Comparison of ENCODE assay signal across 17 mouse cellular contexts in genomic region chr1:165726986-165727385, GRCm38 (mm10). TPM values are rescaled to one million over a fixed set of nuclear protein-coding genes. Genes with fewer than 3 reads are reported as not detected.
DNase-seq lines count a peak whose midpoint lies in the region; ATAC-seq and TF ChIP-seq lines count a peak whose summit lies in the region.
"Had no signal": no experiment of that assay in that cellular context is flagged by ENCODE, and none has a peak within 500 bp of the region (broad histone marks: within the 10 kb centered on the region; RNA-seq: fewer than 3 reads in every experiment).

No protein-coding gene starts in this region.

- no peaks in the 10 kb centered on the region for H3K9me3 ChIP-seq in heart, embryonic 11.5 days (replicated peaks; ENCODE audit: control insufficient read depth, low read length)
- no peaks in the 10 kb centered on the region for H3K9me3 ChIP-seq in hindbrain, embryonic 16.5 days (ENCODE audit: control insufficient read depth, low read length)
- no peaks in the 10 kb centered on the region for H3K9me3 ChIP-seq in hindbrain, embryonic 14.5 days (ENCODE audit: control insufficient read depth, low read length)
- H3K9me3 ChIP-seq in midbrain, embryonic 13.5 days, result no peaks in the 10 kb centered on the region
- no peaks in the 10 kb centered on the region for H3K9me3 ChIP-seq in midbrain, postnatal 0 days (ENCODE audit: low read length)
- H3K9me3 ChIP-seq in intestine, embryonic 16.5 days (ENCODE audit: control insufficient read depth, low read length), result no peaks in the 10 kb centered on the region
- H3K9me3 ChIP-seq: forebrain, embryonic 13.5 days; heart, embryonic 13.5 days had no signal

- no peak for TF ChIP-seq POLR2A in heart, adult 2 months (IDR thresholded peaks at IDR 0.05; ENCODE audit: insufficient read depth, low read depth, low read length)

- TF ChIP-seq EP300 in heart, adult 2 months (IDR thresholded peaks at IDR 0.05; ENCODE audit: insufficient read depth, low read depth, low read length), result no peak

- WGBS in heart, embryonic 11.5 days (ENCODE audit: insufficient replicate concordance), result 21% methylated on average over 1 of the region's 1 CpGs
- 11% methylated on average over 1 of the region's 1 CpGs for WGBS in heart, adult 2 months
- WGBS in hindbrain, embryonic 16.5 days, result 33% methylated on average over 1 of the region's 1 CpGs
- 30% methylated on average over 1 of the region's 1 CpGs for WGBS in hindbrain, embryonic 14.5 days
- 30% methylated on average over 1 of the region's 1 CpGs for WGBS in midbrain, embryonic 13.5 days
- WGBS in midbrain, postnatal 0 days, result 41% methylated on average over 1 of the region's 1 CpGs
- WGBS in intestine, embryonic 16.5 days, result 43% methylated on average over 1 of the region's 1 CpGs

- H3K27ac ChIP-seq in heart, embryonic 11.5 days (ENCODE audit: low read depth, low read length), result peak overlapping the region; percentile 29; the same call in 1 of the 2 replicates
- H3K27ac ChIP-seq in heart, adult 2 months, result no peak overlapping the region
- no peak overlapping the region for H3K27ac ChIP-seq in hindbrain, embryonic 16.5 days (ENCODE audit: low read depth, low read length)
- H3K27ac ChIP-seq in hindbrain, embryonic 14.5 days, result no peak overlapping the region
- H3K27ac ChIP-seq in midbrain, embryonic 13.5 days, result no peak overlapping the region
- H3K27ac ChIP-seq in midbrain, postnatal 0 days (ENCODE audit: low read depth, low read length), result no peak overlapping the region
- H3K27ac ChIP-seq in intestine, embryonic 16.5 days (ENCODE audit: low read length), result no peak overlapping the region
- H3K27ac ChIP-seq: forebrain, embryonic 13.5 days; heart, embryonic 13.5 days had no signal

- H3K4me1 ChIP-seq in heart, embryonic 11.5 days (ENCODE audit: control insufficient read depth, insufficient read depth, low read length), result peaks cover 22% of the 10 kb centered on the region
- H3K4me1 ChIP-seq in heart, adult 2 months (ENCODE audit: control insufficient read depth, insufficient read depth, low read length), result peaks cover 3% of the 10 kb centered on the region; the same call in 1 of the 2 replicates
- no peaks in the 10 kb centered on the region for H3K4me1 ChIP-seq in hindbrain, embryonic 16.5 days (ENCODE audit: control insufficient read depth, insufficient read depth, low read depth, low read length)
- H3K4me1 ChIP-seq in hindbrain, embryonic 14.5 days (replicated peaks; ENCODE audit: control insufficient read depth, insufficient read depth, low read length), result no peaks in the 10 kb centered on the region
- peaks cover 3% of the 10 kb centered on the region; the same call in 1 of the 2 replicates for H3K4me1 ChIP-seq in midbrain, embryonic 13.5 days (replicated peaks)
- H3K4me1 ChIP-seq in midbrain, postnatal 0 days (ENCODE audit: insufficient read depth, low read length), result no peaks in the 10 kb centered on the region
- peaks cover 12% of the 10 kb centered on the region for H3K4me1 ChIP-seq in intestine, embryonic 16.5 days (ENCODE audit: control insufficient read depth, insufficient read depth, low read length)
- H3K4me1 ChIP-seq: forebrain, embryonic 13.5 days had no signal

- no peaks in the 10 kb centered on the region for H3K79me2 ChIP-seq in heart, adult 2 months (replicated peaks; ENCODE audit: control insufficient read depth, insufficient read depth, low read length)

- DNase-seq in heart, adult 2 months, result no peak
- DNase-seq in hindbrain, embryonic 14.5 days (ENCODE audit: low spot score), result no peak
- no peak for DNase-seq in midbrain, postnatal 0 days (ENCODE audit: low spot score)
- DNase-seq: adrenal gland, adult 2 months; adrenal gland, postnatal 25 days; cerebellum, adult 18-20 months; cerebellum, adult 9-11 months; cerebellum, postnatal 36 days; heart, postnatal 4 days; kidney, adult 11 months had no signal

- intact Hi-C loops in heart, adult 2 months (cut with DNase I), result no loop called here

- H3K36me3 ChIP-seq in heart, embryonic 11.5 days (ENCODE audit: control insufficient read depth, insufficient read depth, low read length), result no peaks in the 10 kb centered on the region
- no peaks in the 10 kb centered on the region for H3K36me3 ChIP-seq in heart, adult 2 months (ENCODE audit: control insufficient read depth, insufficient read depth, low read length)
- H3K36me3 ChIP-seq in hindbrain, embryonic 16.5 days (ENCODE audit: control insufficient read depth, insufficient read depth, low read length), result no peaks in the 10 kb centered on the region
- H3K36me3 ChIP-seq in hindbrain, embryonic 14.5 days (replicated peaks; ENCODE audit: control insufficient read depth, insufficient read depth), result no peaks in the 10 kb centered on the region
- H3K36me3 ChIP-seq in midbrain, embryonic 13.5 days, result no peaks in the 10 kb centered on the region
- H3K36me3 ChIP-seq in midbrain, postnatal 0 days (ENCODE audit: insufficient read depth, low read length), result no peaks in the 10 kb centered on the region
- H3K36me3 ChIP-seq in intestine, embryonic 16.5 days (ENCODE audit: control insufficient read depth, insufficient read depth, low read length), result no peaks in the 10 kb centered on the region
- H3K36me3 ChIP-seq: heart, embryonic 13.5 days had no signal

- no peak overlapping the region for H3K9ac ChIP-seq in heart, embryonic 11.5 days (ENCODE audit: low read depth, low read length)
- H3K9ac ChIP-seq in heart, adult 2 months (ENCODE audit: low read depth, low read length), result no peak overlapping the region
- H3K9ac ChIP-seq in hindbrain, embryonic 16.5 days (ENCODE audit: low read depth, low read length), result no peak overlapping the region
- H3K9ac ChIP-seq in hindbrain, embryonic 14.5 days, result no peak overlapping the region
- H3K9ac ChIP-seq in midbrain, embryonic 13.5 days (replicated peaks), result no peak overlapping the region
- no peak overlapping the region for H3K9ac ChIP-seq in midbrain, postnatal 0 days (replicated peaks; ENCODE audit: low read length, poor library complexity, severe bottlenecking)
- H3K9ac ChIP-seq in intestine, embryonic 16.5 days (ENCODE audit: low read depth, low read length), result no peak overlapping the region
- H3K9ac ChIP-seq: forebrain, embryonic 13.5 days; heart, embryonic 13.5 days had no signal

- no peaks in the 10 kb centered on the region for H3K27me3 ChIP-seq in heart, embryonic 11.5 days (ENCODE audit: control insufficient read depth, insufficient read depth, low read length)
- no peaks in the 10 kb centered on the region for H3K27me3 ChIP-seq in heart, adult 2 months (ENCODE audit: control insufficient read depth, insufficient read depth, low read length)
- no peaks in the 10 kb centered on the region for H3K27me3 ChIP-seq in hindbrain, embryonic 16.5 days (replicated peaks; ENCODE audit: control insufficient read depth, insufficient read depth, low read length)
- H3K27me3 ChIP-seq in hindbrain, embryonic 14.5 days (ENCODE audit: control insufficient read depth, insufficient read depth, low read length), result no peaks in the 10 kb centered on the region
- H3K27me3 ChIP-seq in midbrain, embryonic 13.5 days, result no peaks in the 10 kb centered on the region
- no peaks in the 10 kb centered on the region for H3K27me3 ChIP-seq in midbrain, postnatal 0 days (ENCODE audit: insufficient read depth, low read length)
- H3K27me3 ChIP-seq in intestine, embryonic 16.5 days (replicated peaks; ENCODE audit: control insufficient read depth, insufficient read depth, low read length), result no peaks in the 10 kb centered on the region
- H3K27me3 ChIP-seq: forebrain, embryonic 13.5 days; heart, embryonic 13.5 days had no signal

- no peak overlapping the region for H3K4me3 ChIP-seq in heart, embryonic 11.5 days (ENCODE audit: low read depth, low read length)
- no peak overlapping the region for H3K4me3 ChIP-seq in heart, adult 2 months
- no peak overlapping the region for H3K4me3 ChIP-seq in hindbrain, embryonic 16.5 days (ENCODE audit: low read length)
- H3K4me3 ChIP-seq in hindbrain, embryonic 14.5 days (replicated peaks; ENCODE audit: low read length), result no peak overlapping the region
- no peak overlapping the region for H3K4me3 ChIP-seq in midbrain, embryonic 13.5 days (replicated peaks)
- no peak overlapping the region for H3K4me3 ChIP-seq in midbrain, postnatal 0 days (ENCODE audit: low read depth, low read length)
- no peak overlapping the region for H3K4me3 ChIP-seq in intestine, embryonic 16.5 days (ENCODE audit: low read length)
- H3K4me3 ChIP-seq: forebrain, embryonic 13.5 days; heart, embryonic 13.5 days had no signal

- ATAC-seq in heart, embryonic 11.5 days (replicated peaks; ENCODE audit: insufficient number of reproducible peaks, low FRiP score, low TSS enrichment), result no peak
- ATAC-seq in hindbrain, embryonic 16.5 days, result peak; percentile 48; the same call in 1 of the 2 replicates
- no peak for ATAC-seq in hindbrain, embryonic 14.5 days (ENCODE audit: low FRiP score)
- ATAC-seq in midbrain, embryonic 13.5 days, result 0 out of 2 replicates have a peak, but pooled peaks have one; percentile 22
- no peak for ATAC-seq in midbrain, postnatal 0 days (ENCODE audit: low FRiP score)
- ATAC-seq in intestine, embryonic 16.5 days, result no peak
- ATAC-seq: forebrain, embryonic 13.5 days; inflammation-experienced regulatory T-cells, adult 6 months had no signal

- no peak for TF ChIP-seq CTCF in heart, adult 2 months (IDR thresholded peaks at IDR 0.05)
- no peak for TF ChIP-seq CTCF in midbrain, postnatal 0 days (IDR thresholded peaks at IDR 0.05)

- H3K4me2 ChIP-seq in heart, embryonic 11.5 days, result no peak overlapping the region
- H3K4me2 ChIP-seq in hindbrain, embryonic 16.5 days (ENCODE audit: low read length), result no peak overlapping the region
- no peak overlapping the region for H3K4me2 ChIP-seq in hindbrain, embryonic 14.5 days (replicated peaks)
- H3K4me2 ChIP-seq in midbrain, embryonic 13.5 days (replicated peaks), result no peak overlapping the region
- H3K4me2 ChIP-seq in midbrain, postnatal 0 days (ENCODE audit: low read depth, low read length, poor library complexity, severe bottlenecking), result no peak overlapping the region
- H3K4me2 ChIP-seq in intestine, embryonic 16.5 days (ENCODE audit: low read depth, low read length), result no peak overlapping the region
- H3K4me2 ChIP-seq: forebrain, embryonic 13.5 days; heart, embryonic 13.5 days had no signal

RNA-seq across cellular contexts. Expression of gene Rcsd1, which starts 17.4 kb away (rescaled TPM):
- polyA plus RNA-seq in heart, embryonic 11.5 days (2014; fragmentation: Nextera tagmentation; extraction: Ambion mirVana), result 85.4 and 91.8 TPM in 2 replicates
- 10 to 100 TPM; 68.7 to 81.5 TPM for total RNA-seq in heart, adult 2 months (2021)
- polyA plus RNA-seq in heart, adult 2 months (2012; rRNA removed), result 57.2 and 86.2 TPM in 2 replicates
- polyA plus RNA-seq in hindbrain, embryonic 16.5 days (2015; fragmentation: Nextera tagmentation; extraction: Ambion mirVana), result 9.5 and 12.5 TPM in 2 replicates
- polyA plus RNA-seq in hindbrain, embryonic 14.5 days (2014; fragmentation: Nextera tagmentation; extraction: Ambion mirVana), result 6.0 and 8.4 TPM in 2 replicates
- polyA plus RNA-seq in midbrain, embryonic 13.5 days (2015; fragmentation: Nextera tagmentation; extraction: Ambion mirVana), result 8.0 and 8.3 TPM in 2 replicates
- 7.6 and 7.9 TPM in 2 replicates for total RNA-seq in midbrain, postnatal 0 days (2014; rRNA removed)
- polyA plus RNA-seq in midbrain, postnatal 0 days (2015; fragmentation: Nextera tagmentation; extraction: Ambion mirVana), result 8.0 and 9.1 TPM in 2 replicates
- 28.7 and 32.4 TPM in 2 replicates for polyA plus RNA-seq in intestine, embryonic 16.5 days (2015; fragmentation: Nextera tagmentation; extraction: Ambion mirVana)

RNA-seq across cellular contexts. Expression of gene Creg1, which starts 36.6 kb away (rescaled TPM):
- 108 and 109 TPM in 2 replicates for polyA plus RNA-seq in heart, embryonic 11.5 days (2014; fragmentation: Nextera tagmentation; extraction: Ambion mirVana)
- 10 to 100 TPM; 85.7 to 93.3 TPM for total RNA-seq in heart, adult 2 months (2021)
- polyA plus RNA-seq in heart, adult 2 months (2012; rRNA removed), result 77.2 and 121 TPM in 2 replicates
- 42.8 and 42.9 TPM in 2 replicates for polyA plus RNA-seq in hindbrain, embryonic 16.5 days (2015; fragmentation: Nextera tagmentation; extraction: Ambion mirVana)
- 35.2 and 36.5 TPM in 2 replicates for polyA plus RNA-seq in hindbrain, embryonic 14.5 days (2014; fragmentation: Nextera tagmentation; extraction: Ambion mirVana)
- 21.7 and 23.8 TPM in 2 replicates for polyA plus RNA-seq in midbrain, embryonic 13.5 days (2015; fragmentation: Nextera tagmentation; extraction: Ambion mirVana)
- total RNA-seq in midbrain, postnatal 0 days (2014; rRNA removed), result 21.3 and 22.7 TPM in 2 replicates
- 47.0 and 49.1 TPM in 2 replicates for polyA plus RNA-seq in midbrain, postnatal 0 days (2015; fragmentation: Nextera tagmentation; extraction: Ambion mirVana)
- polyA plus RNA-seq in intestine, embryonic 16.5 days (2015; fragmentation: Nextera tagmentation; extraction: Ambion mirVana), result 122 and 142 TPM in 2 replicates

Comparison
In these comparisons a context has a peak if more than half of its experiments do, and no peak if none do; other contexts are left out.
1. ATAC-seq: peak in hindbrain, embryonic 16.5 days (single experiment) and midbrain, embryonic 13.5 days (single experiment); none in heart, embryonic 11.5 days (single experiment), hindbrain, embryonic 14.5 days (single experiment), midbrain, postnatal 0 days (single experiment) and intestine, embryonic 16.5 days (single experiment).